Mouse (Mus musculus): ENCODE measurements around the gene Tesk2. TPM values are rescaled to one million over a fixed set of nuclear protein-coding genes. Genes with fewer than 3 reads are reported as not detected.

Gene Tesk2
- total RNA-seq, 4 experiments from 2014 or later, result 5.1 to 5.8 (median 5.5) TPM

GRCm38 (mm10) chr4:116712536-116712935, 8.2 kb upstream of the Tesk2 start:
- DNase-seq (ENCODE audit: low spot score in 2 of 2), result no peak

DNA sequence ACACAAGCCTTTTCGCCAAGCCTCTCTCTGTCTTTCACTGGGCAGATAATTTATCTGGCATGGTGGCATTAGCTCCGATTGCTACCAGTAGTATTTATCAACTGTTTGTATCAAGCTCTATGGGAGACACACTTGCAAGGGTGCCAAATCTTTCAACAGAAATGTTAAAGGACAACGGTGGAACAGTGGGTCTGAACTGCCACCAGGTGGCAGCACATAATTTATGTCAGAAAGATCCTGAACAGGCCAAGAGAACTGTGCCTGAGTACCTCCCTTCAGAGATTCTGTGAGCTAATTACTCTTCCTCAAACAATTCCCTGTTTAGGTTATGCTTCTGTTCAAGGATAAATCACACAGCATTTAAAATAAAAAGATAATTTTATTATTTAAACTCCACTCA, 1.4 kb upstream of the Tesk2 start:
- peak; percentile 23 to 52 for DNase-seq (ENCODE audit: low spot score in 2 of 2)

- no peak for DNase-seq (ENCODE audit: low spot score in 2 of 2)
Measured at GRCm38 (mm10) chr4:116721098-116721628, 415 bp downstream of the Tesk2 start.

GRCm38 (mm10) chr4:116722230-116722629, 1.5 kb downstream of the Tesk2 start:
- DNase-seq (ENCODE audit: low spot score in 2 of 2), result no peak

DNA sequence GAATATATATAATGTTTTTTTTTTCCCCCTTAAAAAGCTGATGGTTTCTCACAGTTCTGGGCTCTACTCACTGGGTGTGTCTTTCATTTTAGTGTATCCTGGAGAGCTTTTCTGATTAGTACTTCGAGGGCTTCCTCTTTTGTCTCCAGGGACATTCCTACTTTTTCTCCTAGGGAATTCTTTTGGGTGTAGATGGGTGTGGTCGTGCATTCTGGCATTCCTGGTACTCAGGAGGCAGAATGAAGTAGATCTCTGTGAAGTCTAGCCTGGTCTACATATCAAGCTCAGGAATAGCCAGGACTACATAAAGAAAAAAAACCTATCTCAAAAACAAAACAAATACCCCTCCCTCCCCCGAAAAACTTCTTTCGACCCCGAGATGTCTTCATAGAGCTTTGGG, 4.7 kb downstream of the Tesk2 start:
- DNase-seq (ENCODE audit: low spot score in 2 of 2), result no peak

- no peak for DNase-seq (ENCODE audit: low spot score in 2 of 2)
Measured at GRCm38 (mm10) chr4:116727401-116727800, 6.7 kb downstream of the Tesk2 start.

GRCm38 (mm10) chr4:116729532-116729931, 8.8 kb downstream of the Tesk2 start:
- no peak for DNase-seq (ENCODE audit: low spot score in 2 of 2)

DNA sequence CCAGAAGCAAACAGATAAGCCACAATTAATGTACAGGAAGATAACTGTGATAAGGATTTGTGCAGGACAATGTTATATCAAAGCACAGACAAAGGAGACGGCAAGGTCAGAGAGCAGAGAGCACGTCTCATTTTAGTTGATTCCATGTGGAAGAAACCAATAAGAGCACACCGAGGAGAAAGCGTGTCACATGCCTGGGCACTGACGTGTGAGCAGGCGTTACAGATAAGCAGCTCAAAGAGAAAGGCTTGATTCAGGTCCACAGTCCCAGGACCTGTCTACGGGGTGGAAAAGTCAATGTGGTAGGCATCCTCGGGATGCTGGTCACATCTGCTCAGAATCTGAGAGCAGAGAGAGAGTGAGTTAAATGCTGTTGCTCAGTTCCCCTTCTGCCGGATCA, 10.3 kb downstream of the Tesk2 start:
- no peak for DNase-seq (ENCODE audit: low spot score in 2 of 2)

- DNase-seq (ENCODE audit: low spot score in 2 of 2), result no peak
Measured at GRCm38 (mm10) chr4:116732355-116732754, 11.6 kb downstream of the Tesk2 start.

GRCm38 (mm10) chr4:116734996-116735395, 14.2 kb downstream of the Tesk2 start:
- no peak for DNase-seq (ENCODE audit: low spot score in 2 of 2)

DNA sequence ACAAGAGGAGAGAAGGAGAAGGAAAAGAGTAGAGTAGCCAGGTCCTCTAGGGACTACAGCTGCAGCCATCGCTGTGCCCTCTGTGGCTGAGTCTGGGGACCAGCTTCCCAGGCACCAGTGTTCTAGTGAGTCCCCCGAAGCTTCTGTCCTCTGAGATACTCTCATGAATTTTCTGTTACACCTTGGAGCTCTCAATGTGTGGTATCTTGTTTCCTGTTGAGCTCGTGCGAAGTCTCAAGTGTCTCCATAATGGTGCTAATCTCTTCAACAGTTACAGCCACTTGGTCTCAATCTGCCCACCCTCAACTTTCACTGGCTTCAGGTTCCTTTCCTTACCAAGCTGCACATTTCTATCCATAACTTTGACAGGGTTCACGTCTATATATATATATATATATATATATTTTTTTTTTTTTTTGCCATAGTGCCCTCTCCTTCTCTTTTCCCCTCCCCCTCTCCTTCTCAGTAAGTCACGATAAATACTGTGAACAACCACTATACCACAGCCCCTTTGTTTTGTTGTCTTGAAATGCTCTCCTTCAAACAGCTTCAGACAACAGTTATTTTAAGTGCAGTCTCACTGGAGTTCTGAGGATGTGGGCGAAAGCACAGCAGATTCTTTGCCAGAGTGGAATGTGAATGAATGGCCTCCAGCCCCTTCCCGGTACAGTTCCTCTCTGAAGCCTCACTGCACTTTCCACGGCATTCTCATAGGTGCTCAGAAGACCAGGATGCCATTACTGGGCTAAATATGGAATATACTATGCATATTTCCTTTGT, 18.4 kb downstream of the Tesk2 start:
- no peak for DNase-seq (ENCODE audit: low spot score in 2 of 2)

DNA sequence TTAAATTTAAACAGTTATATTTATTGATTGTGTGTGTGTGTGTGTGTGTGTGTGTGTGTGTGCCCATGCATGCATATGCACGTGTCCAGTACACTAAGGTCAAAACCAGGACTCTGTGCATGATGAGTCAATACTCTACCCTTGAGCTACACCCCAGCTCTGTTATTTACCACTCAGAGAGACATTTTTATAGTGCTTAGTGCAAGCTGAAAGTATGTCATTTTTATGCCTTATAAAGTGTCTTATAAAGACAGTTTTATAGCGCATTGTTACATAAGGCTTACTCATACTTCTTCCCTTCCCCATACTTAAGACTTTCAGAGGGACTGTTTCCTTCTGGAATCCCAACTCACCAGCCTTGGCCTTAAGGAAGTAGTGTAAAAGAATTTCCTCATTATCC, 29.0 kb downstream of the Tesk2 start:
- DNase-seq (ENCODE audit: low spot score in 2 of 2), result no peak

DNA sequence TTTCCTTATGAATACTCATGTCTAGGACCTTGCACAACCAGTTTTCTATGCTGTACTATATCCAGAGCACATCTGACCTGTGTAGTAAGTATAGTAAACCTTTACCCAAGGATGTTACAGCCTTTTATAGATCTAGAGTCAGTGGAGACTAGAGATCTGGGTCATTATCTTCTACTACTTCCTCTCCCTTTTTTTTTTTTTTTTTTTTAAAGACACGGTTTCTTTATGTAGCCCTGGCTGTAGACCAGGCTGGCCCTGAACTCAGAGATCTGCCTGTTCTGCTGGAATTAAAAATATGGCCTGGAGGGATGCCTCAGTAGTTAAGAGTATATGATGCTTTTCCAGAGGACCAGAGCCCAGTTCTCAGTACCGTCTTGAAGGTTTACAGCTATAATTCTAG, 41.2 kb downstream of the Tesk2 start:
- DNase-seq (ENCODE audit: low spot score in 2 of 2), result no peak

DNA sequence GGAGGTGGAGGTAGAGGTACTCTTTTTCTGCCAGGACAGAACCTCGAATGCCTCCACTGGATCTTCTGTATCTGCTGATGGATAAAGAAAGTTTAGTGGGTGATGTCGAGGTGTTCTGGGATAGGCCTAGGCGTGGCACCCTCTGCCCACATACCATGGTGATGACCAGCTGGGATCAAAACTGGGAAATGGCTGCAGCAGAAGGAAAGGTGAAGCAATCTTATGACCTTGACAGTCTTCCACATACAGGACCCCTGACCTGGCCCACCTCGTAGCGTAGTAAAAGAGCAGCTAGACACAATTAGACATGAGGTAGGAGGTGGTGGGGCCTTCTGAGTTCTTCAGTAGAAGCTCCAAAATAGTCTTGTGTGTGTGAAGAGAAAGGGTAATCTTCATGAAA, 43.3 kb downstream of the Tesk2 start:
- no peak for DNase-seq (ENCODE audit: low spot score in 2 of 2)

GRCm38 (mm10) chr4:116768510-116768909, 47.8 kb downstream of the Tesk2 start:
- DNase-seq (ENCODE audit: low spot score in 2 of 2), result no peak

DNA sequence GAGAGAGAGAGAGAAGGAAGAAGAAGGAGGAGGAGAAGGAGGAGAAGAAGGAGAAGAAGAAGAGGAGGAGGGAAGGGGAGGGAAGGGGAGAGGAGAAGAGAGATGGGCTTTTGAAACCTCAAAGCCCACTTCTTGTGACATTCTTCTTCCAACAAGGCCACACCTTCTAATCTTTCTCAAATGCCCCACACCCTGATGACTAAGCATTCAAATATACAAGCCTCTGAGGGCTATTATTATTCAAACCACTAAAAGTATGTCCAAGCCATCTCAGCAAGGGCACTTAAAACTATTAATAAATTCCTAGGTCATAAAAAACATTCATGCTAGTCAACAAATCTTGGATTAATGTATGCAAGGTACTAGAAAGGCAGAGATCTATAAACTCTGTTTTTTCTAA, 48.3 kb downstream of the Tesk2 start:
- DNase-seq (ENCODE audit: low spot score in 2 of 2), result no peak

- DNase-seq (ENCODE audit: low spot score in 2 of 2), result no peak
Measured at GRCm38 (mm10) chr4:116776391-116776790, 55.6 kb downstream of the Tesk2 start.

DNA sequence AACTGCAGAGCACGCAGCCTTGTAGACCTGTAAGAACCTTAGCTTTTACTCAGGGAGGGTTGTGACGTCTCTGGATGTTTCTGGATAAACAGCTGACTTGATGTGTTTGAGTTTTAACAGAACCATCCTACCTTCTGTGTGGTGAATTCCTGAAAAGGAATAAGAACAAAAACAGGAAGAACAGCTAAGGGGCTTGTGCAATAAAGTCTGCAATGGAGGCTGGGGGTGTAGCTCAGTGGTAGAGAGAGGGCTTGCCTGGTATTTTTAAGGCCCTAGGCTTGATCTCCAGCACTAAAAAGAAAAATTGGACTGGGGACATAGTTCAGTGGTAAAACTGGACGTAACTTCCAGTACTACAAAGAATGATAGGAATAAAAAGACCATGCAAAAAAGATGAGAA, 56.3 kb downstream of the Tesk2 start:
- no peak for DNase-seq (ENCODE audit: low spot score in 2 of 2)

GRCm38 (mm10) chr4:116780541-116780940, 59.8 kb downstream of the Tesk2 start:
- DNase-seq (ENCODE audit: low spot score in 2 of 2), result no peak

GRCm38 (mm10) chr4:116781366-116781765, 60.6 kb downstream of the Tesk2 start:
- DNase-seq (ENCODE audit: low spot score in 2 of 2), result no peak

GRCm38 (mm10) chr4:116782171-116782570, 61.4 kb downstream of the Tesk2 start:
- DNase-seq (ENCODE audit: low spot score in 2 of 2), result no peak

GRCm38 (mm10) chr4:116786587-116786986, 65.8 kb downstream of the Tesk2 start:
- no peak for DNase-seq (ENCODE audit: low spot score in 2 of 2)

DNA sequence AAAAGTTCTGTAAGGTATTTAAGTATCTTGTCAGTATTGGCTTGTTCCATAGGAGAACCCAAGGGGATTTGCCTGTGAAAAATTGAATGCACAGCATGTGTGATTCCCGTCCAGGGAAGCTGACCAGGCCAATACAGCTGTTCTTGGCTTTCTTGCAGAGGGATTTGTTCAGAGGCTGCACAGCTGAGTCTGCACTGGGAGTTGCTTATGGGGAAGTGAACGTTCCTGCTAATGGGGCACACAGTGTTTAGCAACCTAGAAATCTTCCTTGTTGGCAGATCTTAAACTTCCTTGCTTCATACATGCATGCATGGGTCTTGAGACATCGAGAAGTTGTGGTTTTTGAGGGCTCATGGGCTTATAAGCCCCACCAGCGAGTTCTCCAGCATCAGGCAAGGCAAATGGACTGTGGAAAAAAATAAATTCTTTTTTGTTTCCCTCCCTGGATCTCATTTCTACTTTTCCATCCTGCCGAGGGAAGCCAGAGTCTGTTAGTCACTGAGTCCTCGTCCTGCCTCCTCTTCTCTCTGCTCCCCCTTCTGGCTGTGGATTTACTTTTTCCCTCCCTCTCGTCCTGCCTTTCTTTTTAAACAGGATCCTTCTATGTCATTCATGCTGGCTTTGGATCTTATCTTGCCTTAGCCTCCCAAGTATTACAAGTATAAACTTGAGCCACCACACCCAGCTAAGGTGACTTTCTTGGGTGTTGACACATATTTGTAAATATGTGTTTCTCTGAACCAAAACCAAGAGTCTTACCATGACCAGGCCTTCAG, 67.4 kb downstream of the Tesk2 start:
- no peak for DNase-seq (ENCODE audit: low spot score in 2 of 2)

Measured in left cerebral cortex, adult 8-10 months (tissue).